Mouse (Mus musculus) thymus, adult 2 months (tissue): ENCODE measurements around the gene Mapkap1.

ENCODE experiments used
- CTCF ChIP-seq: fragments of 200-500 bp; IDR thresholded peaks from 2 replicates; pipeline ENCODE4 v1.5.1; 2012; ENCODE audit warnings: mild to moderate bottlenecking, control low read depth, low read length, moderate library complexity, borderline replicate concordance; ENCODE audit not compliant: control insufficient read depth, poor library complexity, insufficient read depth; ENCODE audit errors: extremely low read depth
- POLR2A ChIP-seq: fragments of 200-500 bp; IDR thresholded peaks from 2 replicates; pipeline ENCODE4 v1.6.1; 2012; ENCODE audit warnings: mild to moderate bottlenecking, low read length, control low read depth, moderate library complexity; ENCODE audit not compliant: control insufficient read depth, poor library complexity, insufficient read depth; ENCODE audit errors: extremely low read depth

DNA sequence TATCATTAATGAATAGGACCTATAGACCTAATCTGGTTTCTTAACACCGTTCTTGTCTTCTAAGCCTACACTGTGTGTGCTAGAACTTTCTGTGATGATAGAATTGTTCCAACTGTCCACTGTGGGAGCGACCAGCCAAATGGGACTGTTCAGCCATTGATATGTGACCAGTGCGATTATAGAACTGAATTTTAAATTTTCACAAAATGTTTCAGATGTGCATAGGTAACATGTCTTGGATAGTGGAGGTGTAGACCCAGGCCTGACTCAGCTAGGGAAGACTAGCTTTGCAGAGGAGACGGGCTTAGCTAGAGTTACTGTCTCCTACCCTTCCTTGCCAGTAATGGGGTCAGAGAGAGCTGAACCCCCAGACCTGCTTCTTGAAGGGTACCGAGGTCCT, 62.8 kb downstream of the Mapkap1 start:
- no peak for TF ChIP-seq CTCF
- no peak for TF ChIP-seq POLR2A
